Mouse (Mus musculus) E14TG2a.4 (cell line): Measurements from ENCODE around the gene Wnt8b.

ENCODE experiments used
- CTCF ChIP-seq: conservative IDR thresholded peaks from 2 replicates; pipeline ENCODE4 v1.5.1; 2014; ENCODE audit warnings: low read length
- NANOG ChIP-seq: IDR thresholded peaks from 2 replicates; pipeline ENCODE4 v1.6.1; 2014; ENCODE audit warnings: borderline replicate concordance, low read length, mixed read lengths
- POU5F1 ChIP-seq: IDR thresholded peaks from 2 replicates; pipeline ENCODE4 v1.6.1; 2014; ENCODE audit warnings: low read length, borderline replicate concordance

- TF ChIP-seq CTCF (no peak), POU5F1 (no peak), NANOG (no peak)
Observed at GRCm38 (mm10) chr19:44554861-44555590, 61.8 kb downstream of the Wnt8b start, which contains the start of gene Ndufb8.
